Mouse (Mus musculus) liver, embryonic 11.5 days (tissue): ENCODE measurements at regions not wholly inside any gene's neighbourhood (a gene's known extent, or its start where the extent isn't known, plus 50 kb on each side); places are given as distances from the start of the nearest gene placed in this dataset.

Experiments
- ATAC-seq: fragments of 200-750 bp; cut with Nextera tagmentation; replicated peaks from 2 replicates; pipeline ENCODE4 v1.8.0; 2017; ENCODE audit warnings: moderate number of reproducible peaks, mild to moderate bottlenecking, moderate TSS enrichment, moderate library complexity; ENCODE audit not compliant: low FRiP score
- DNase-seq: peaks from one replicate; pipeline ENCODE4 v3.0.0-alpha.2; 2017; ENCODE audit warnings: low spot score
- H3K27ac ChIP-seq: fragments of 300-500 bp; sonication (generic); 2 replicates; pipeline ENCODE4 v1.5.1; 2014; ENCODE audit warnings: mild to moderate bottlenecking, low read depth, low read length, control low read depth
- H3K27me3 ChIP-seq: fragments of 300-500 bp; sonication (generic); replicated peaks from 2 replicates; pipeline ENCODE4 v1.6.1; 2014; ENCODE audit warnings: low read length, mixed read lengths; ENCODE audit not compliant: control insufficient read depth, insufficient read depth
- H3K36me3 ChIP-seq: fragments of 300-500 bp; sonication (generic); 2 replicates; pipeline ENCODE4 v1.6.1; 2014; ENCODE audit warnings: mild to moderate bottlenecking, low read length, moderate library complexity, mixed read lengths; ENCODE audit not compliant: control insufficient read depth, insufficient read depth
- H3K4me1 ChIP-seq: fragments of 300-500 bp; sonication (generic); replicated peaks from 2 replicates; pipeline ENCODE4 v1.6.1; 2014; ENCODE audit warnings: low read length, mixed read lengths; ENCODE audit not compliant: control insufficient read depth, insufficient read depth
- H3K4me2 ChIP-seq: fragments of 300-500 bp; sonication (generic); 2 replicates; pipeline ENCODE4 v1.6.1; 2014; ENCODE audit warnings: mild to moderate bottlenecking, control low read depth, moderate library complexity
- H3K4me3 ChIP-seq: fragments of 300-500 bp; sonication (generic); 2 replicates; pipeline ENCODE4 v1.5.1; 2014; ENCODE audit warnings: low read depth, low read length, control low read depth
- H3K9ac ChIP-seq: fragments of 300-500 bp; sonication (generic); 2 replicates; pipeline ENCODE4 v1.6.1; 2014; ENCODE audit warnings: low read depth, low read length, control low read depth
- H3K9me3 ChIP-seq: fragments of 300-500 bp; sonication (generic); 2 replicates; pipeline ENCODE4 v1.6.1; 2016; ENCODE audit warnings: low read length, inconsistent platforms, mixed read lengths; ENCODE audit not compliant: control insufficient read depth
- WGBS: fragments of 180-500 bp; shearing (Covaris S2); extraction: QIAGEN DNeasy Blood & Tissue Kit; methylation state at CpG from one replicate; pipeline ENCODE4 v1.1.7; 2014; 5-methylcytosine and 5-hydroxymethylcytosine counted together

GRCm38 (mm10) chr2:9267675-9268074 is 613.4 kb upstream of the 4930412O13Rik start:
- Histone ChIP-seq H3K27ac (no peak overlapping the region), H3K4me1 (no peaks in the 10 kb centered on the region), H3K9me3 (no peaks in the 10 kb centered on the region), H3K9ac (no peak overlapping the region), H3K4me3 (no peak overlapping the region), H3K36me3 (no peaks in the 10 kb centered on the region), H3K4me2 (no peak overlapping the region), H3K27me3 (no peaks in the 10 kb centered on the region)
- 81% methylated on average over 4 of the region's 4 CpGs for WGBS
- ATAC-seq (no peak), DNase-seq (no peak)

- DNase-seq: no peak
- WGBS: 78% methylated on average over 2 of the region's 2 CpGs
- no peak overlapping the region for H3K9ac ChIP-seq
- no peak overlapping the region for H3K27ac ChIP-seq
- no peaks in the 10 kb centered on the region for H3K9me3 ChIP-seq
- H3K4me1 ChIP-seq: no peaks in the 10 kb centered on the region
- H3K27me3 ChIP-seq: no peaks in the 10 kb centered on the region
- H3K4me2 ChIP-seq: no peak overlapping the region
- ATAC-seq: no peak
- H3K4me3 ChIP-seq: no peak overlapping the region
- H3K36me3 ChIP-seq: no peaks in the 10 kb centered on the region
Measured at GRCm38 (mm10) chr2:9283441-9283840, 597.6 kb upstream of the 4930412O13Rik start.

GRCm38 (mm10) chr2:9285800-9286199 is 595.3 kb upstream of the 4930412O13Rik start:
- H3K9me3 ChIP-seq: no peaks in the 10 kb centered on the region
- no peak overlapping the region for H3K27ac ChIP-seq
- no peaks in the 10 kb centered on the region for H3K4me1 ChIP-seq
- H3K27me3 ChIP-seq: no peaks in the 10 kb centered on the region
- H3K9ac ChIP-seq: no peak overlapping the region
- DNase-seq (no peak), ATAC-seq (no peak)
- no peak overlapping the region for H3K4me2 ChIP-seq
- 83% methylated on average over 8 of the region's 8 CpGs for WGBS
- H3K36me3 ChIP-seq: no peaks in the 10 kb centered on the region
- no peak overlapping the region for H3K4me3 ChIP-seq

- Histone ChIP-seq H3K27me3 (no peaks in the 10 kb centered on the region), H3K4me3 (no peak overlapping the region), H3K27ac (no peak overlapping the region), H3K4me2 (no peak overlapping the region), H3K36me3 (no peaks in the 10 kb centered on the region), H3K4me1 (no peaks in the 10 kb centered on the region), H3K9ac (no peak overlapping the region), H3K9me3 (no peaks in the 10 kb centered on the region)
- DNase-seq: no peak
- 81% methylated on average over 1 of the region's 1 CpGs for WGBS
- ATAC-seq: no peak
Measured at GRCm38 (mm10) chr2:9287077-9287476, 594.0 kb upstream of the 4930412O13Rik start.

- no peak for DNase-seq
- 79% methylated on average over 6 of the region's 6 CpGs for WGBS
- Histone ChIP-seq H3K9me3 (no peaks in the 10 kb centered on the region), H3K9ac (no peak overlapping the region), H3K4me1 (no peaks in the 10 kb centered on the region), H3K27ac (no peak overlapping the region), H3K27me3 (no peaks in the 10 kb centered on the region), H3K4me3 (no peak overlapping the region), H3K4me2 (no peak overlapping the region), H3K36me3 (no peaks in the 10 kb centered on the region)
- ATAC-seq: no peak
Measured at GRCm38 (mm10) chr2:9287623-9288022, 593.4 kb upstream of the 4930412O13Rik start.

GRCm38 (mm10) chr2:9331630-9332352 is 549.3 kb upstream of the 4930412O13Rik start:
- Histone ChIP-seq H3K4me1 (no peaks in the 10 kb centered on the region), H3K27ac (no peak overlapping the region), H3K4me2 (no peak overlapping the region), H3K4me3 (no peak overlapping the region), H3K9ac (no peak overlapping the region), H3K9me3 (no peaks in the 10 kb centered on the region), H3K36me3 (no peaks in the 10 kb centered on the region), H3K27me3 (no peaks in the 10 kb centered on the region)
- ATAC-seq (no peak), DNase-seq (no peak)
- WGBS: 57% methylated on average over 16 of the region's 16 CpGs

GRCm38 (mm10) chr2:9348982-9349381 is 532.1 kb upstream of the 4930412O13Rik start:
- Histone ChIP-seq H3K36me3 (no peaks in the 10 kb centered on the region), H3K27me3 (no peaks in the 10 kb centered on the region), H3K4me2 (no peak overlapping the region), H3K4me3 (no peak overlapping the region), H3K9me3 (no peaks in the 10 kb centered on the region), H3K9ac (no peak overlapping the region), H3K27ac (no peak overlapping the region), H3K4me1 (no peaks in the 10 kb centered on the region)
- WGBS: 56% methylated on average over 4 of the region's 4 CpGs
- ATAC-seq (no peak), DNase-seq (no peak)

GRCm38 (mm10) chr2:9349994-9350393 is 531.1 kb upstream of the 4930412O13Rik start:
- WGBS: 20% methylated on average over 1 of the region's 1 CpGs
- H3K9ac ChIP-seq: no peak overlapping the region
- no peaks in the 10 kb centered on the region for H3K4me1 ChIP-seq
- no peak overlapping the region for H3K4me3 ChIP-seq
- H3K36me3 ChIP-seq: no peaks in the 10 kb centered on the region
- H3K9me3 ChIP-seq: no peaks in the 10 kb centered on the region
- no peak overlapping the region for H3K27ac ChIP-seq
- no peak for ATAC-seq
- H3K4me2 ChIP-seq: no peak overlapping the region
- H3K27me3 ChIP-seq: no peaks in the 10 kb centered on the region
- no peak for DNase-seq

GRCm38 (mm10) chr2:9352190-9352589 is 528.9 kb upstream of the 4930412O13Rik start:
- Histone ChIP-seq H3K4me2 (no peak overlapping the region), H3K4me3 (no peak overlapping the region), H3K36me3 (no peaks in the 10 kb centered on the region), H3K9ac (no peak overlapping the region), H3K4me1 (no peaks in the 10 kb centered on the region), H3K27ac (no peak overlapping the region), H3K9me3 (no peaks in the 10 kb centered on the region), H3K27me3 (no peaks in the 10 kb centered on the region)
- ATAC-seq (no peak), DNase-seq (no peak)
- 67% methylated on average over 7 of the region's 7 CpGs for WGBS
